Mouse (Mus musculus) heart, adult 2 months (tissue): ENCODE results near the gene Pten. TPM values are rescaled to one million over a fixed set of nuclear protein-coding genes. Genes with fewer than 3 reads are reported as not detected.
A peak's percentile ranks its signal among the peaks of the same experiment; 100 is the strongest.

Source experiments
- DNase-seq, 2 experiments: peaks; one replicate each; pipeline ENCODE4 v3.0.0; 2021
- H3K27ac ChIP-seq: fragments of 200-600 bp; 2 replicates; pipeline ENCODE4 v1.8.1; 2022
- H3K27me3 ChIP-seq: fragments of 200-500 bp; 2 replicates; pipeline ENCODE4 v1.6.1; 2012; ENCODE audit warnings: mild to moderate bottlenecking, low read length, inconsistent platforms, mixed read lengths; ENCODE audit not compliant: control insufficient read depth, insufficient read depth
- H3K36me3 ChIP-seq: fragments of 200-500 bp; 2 replicates; pipeline ENCODE4 v1.6.1; 2012; ENCODE audit warnings: low read length, inconsistent platforms; ENCODE audit not compliant: control insufficient read depth, insufficient read depth
- H3K4me1 ChIP-seq: fragments of 200-500 bp; 2 replicates; pipeline ENCODE4 v1.6.1; 2011; ENCODE audit warnings: low read length; ENCODE audit not compliant: control insufficient read depth, insufficient read depth
- H3K4me3 ChIP-seq: fragments of 200-600 bp; 2 replicates; pipeline ENCODE4 v1.8.1; 2022
- H3K79me2 ChIP-seq: fragments of 200-500 bp; replicated peaks from 2 replicates; pipeline ENCODE4 v1.6.1; 2012; ENCODE audit warnings: mild to moderate bottlenecking, inconsistent platforms, low read length, moderate library complexity, mixed read lengths; ENCODE audit not compliant: control insufficient read depth, insufficient read depth
- H3K9ac ChIP-seq: fragments of 200-500 bp; 2 replicates; pipeline ENCODE4 v1.6.1; 2012; ENCODE audit warnings: low read depth, mild to moderate bottlenecking, control low read depth, inconsistent platforms, low read length, mixed read lengths
- CTCF ChIP-seq: fragments of 200-600 bp; IDR thresholded peaks from 2 replicates; pipeline ENCODE4 v1.8.1; 2022; ENCODE audit warnings: antibody characterized with exemption, mild to moderate bottlenecking, moderate library complexity
- EP300 ChIP-seq: fragments of 200-500 bp; IDR thresholded peaks from 2 replicates; pipeline ENCODE4 v1.6.1; 2011; ENCODE audit warnings: low read depth, low read length, control low read depth; ENCODE audit not compliant: insufficient read depth
- POLR2A ChIP-seq: fragments of 200-500 bp; IDR thresholded peaks from 2 replicates; pipeline ENCODE4 v1.6.1; 2011; ENCODE audit warnings: mild to moderate bottlenecking, low read depth, low read length, control low read depth; ENCODE audit not compliant: insufficient read depth
- WGBS: fragments of 180-500 bp; shearing (Covaris S2); methylation state at CpG from one replicate; pipeline ENCODE4 v1.1.7; 2018; 5-methylcytosine and 5-hydroxymethylcytosine counted together
- intact Hi-C: fragments of 180-260 bp; cut with DNase I; formaldehyde crosslinking; loops from one replicate; pipeline ENCODE4 v1.15.1; 2025
- polyA plus RNA-seq: library from polyadenylated mRNA; depleted of rRNA; stranded (reverse); fragments of >200 nt; gene quantifications from 2 replicates; pipeline ENCODE4 v1.2.3, GENCODE M21; 2012
- total RNA-seq, 2 experiments: library from RNA; stranded (reverse); gene quantifications; 2 replicates each; pipeline ENCODE4 v1.2.3; 2021

The Pten gene
- total and polyA plus RNA-seq, 3 experiments = 9.6 to 67.9 (median 59.7) TPM

GRCm38 (mm10) chr19:32755792-32756635 lies 1.3 kb upstream of the Pten start:
- H3K27me3 ChIP-seq = no peaks in the 10 kb centered on the region
- H3K4me1 ChIP-seq = peaks cover 3% of the 10 kb centered on the region
- intact Hi-C loops = loop anchor here (2.0 to 5.0 kb wide), 6 partner anchors 41 to 471 kb away; partner anchors contain the start of gene Papss2
- peak overlapping the region; percentile 90 for H3K9ac ChIP-seq
- peaks cover 8% of the 10 kb centered on the region for H3K36me3 ChIP-seq
- peak overlapping the region; percentile 97 for H3K27ac ChIP-seq
- TF ChIP-seq CTCF (peak; percentile 53), POLR2A (peak; percentile 92), EP300 (peak; percentile 90)
- DNase-seq = peak; percentile 97
- under 1% methylated on average over 53 of the region's 53 CpGs for WGBS
- peak overlapping the region; percentile 95 for H3K4me3 ChIP-seq
- peaks cover 6% of the 10 kb centered on the region for H3K79me2 ChIP-seq

GRCm38 (mm10) chr19:32756636-32756899 lies 729 bp upstream of the Pten start:
- DNase-seq = no peak
- peak overlapping the region; percentile 97 for H3K27ac ChIP-seq
- peaks cover 7% of the 10 kb centered on the region for H3K4me1 ChIP-seq
- intact Hi-C loops = loop anchor here (2.0 to 5.0 kb wide), 4 partner anchors 148 to 326 kb away; partner anchors contain the start of gene Papss2
- TF ChIP-seq POLR2A (no peak), CTCF (no peak), EP300 (no peak)
- WGBS = under 1% methylated on average over 14 of the region's 14 CpGs
- peaks cover 6% of the 10 kb centered on the region for H3K79me2 ChIP-seq
- H3K27me3 ChIP-seq = no peaks in the 10 kb centered on the region
- H3K4me3 ChIP-seq = peak overlapping the region; percentile 95
- peak overlapping the region; percentile 89 for H3K9ac ChIP-seq
- H3K36me3 ChIP-seq = peaks cover 10% of the 10 kb centered on the region

GRCm38 (mm10) chr19:32757831-32758792 lies 815 bp downstream of the Pten start:
- peaks cover 17% of the 10 kb centered on the region for H3K36me3 ChIP-seq
- peak overlapping the region; percentile 96 for H3K4me3 ChIP-seq
- intact Hi-C loops = loop anchor here (2.0 to 5.0 kb wide), 4 partner anchors 147 to 324 kb away; partner anchors contain the start of gene Papss2
- H3K27me3 ChIP-seq = no peaks in the 10 kb centered on the region
- peak; percentile 78 to 80 for DNase-seq
- TF ChIP-seq EP300 (no peak), CTCF (no peak), POLR2A (no peak)
- peak overlapping the region; percentile 100 for H3K9ac ChIP-seq
- peaks cover 6% of the 10 kb centered on the region for H3K79me2 ChIP-seq
- under 1% methylated on average over 57 of the region's 69 CpGs for WGBS
- peaks cover 9% of the 10 kb centered on the region for H3K4me1 ChIP-seq
- peak overlapping the region; percentile 97 for H3K27ac ChIP-seq

- peak overlapping the region; percentile 96 for H3K4me3 ChIP-seq
- no peak for TF ChIP-seq EP300
- no peak for TF ChIP-seq CTCF
- TF ChIP-seq POLR2A = no peak
- H3K9ac ChIP-seq = peak overlapping the region; percentile 100
- H3K4me1 ChIP-seq = peaks cover 10% of the 10 kb centered on the region
- H3K27ac ChIP-seq = peak overlapping the region; percentile 97
- WGBS = under 1% methylated on average over 11 of the region's 11 CpGs
- DNase-seq = no peak
- H3K27me3 ChIP-seq = no peaks in the 10 kb centered on the region
- H3K36me3 ChIP-seq = peaks cover 22% of the 10 kb centered on the region
- intact Hi-C loops = loop anchor here (5.0 kb wide), 2 partner anchors 161 to 324 kb away; partner anchors contain the start of gene Papss2
- peaks cover 7% of the 10 kb centered on the region for H3K79me2 ChIP-seq
Observed at GRCm38 (mm10) chr19:32758793-32759161, 1.5 kb downstream of the Pten start.

- 3% methylated on average over 8 of the region's 8 CpGs for WGBS
- no peaks in the 10 kb centered on the region for H3K27me3 ChIP-seq
- H3K9ac ChIP-seq = peak overlapping the region; percentile 70
- no peak for DNase-seq
- H3K4me3 ChIP-seq = peak overlapping the region; percentile 96
- intact Hi-C loops = loop anchor here (5.0 to 10.0 kb wide), 4 partner anchors 55 to 323 kb away; partner anchors contain the start of gene Papss2
- TF ChIP-seq POLR2A (no peak), EP300 (no peak), CTCF (no peak)
- peak overlapping the region; percentile 97 for H3K27ac ChIP-seq
- H3K79me2 ChIP-seq = peaks cover 9% of the 10 kb centered on the region
- peaks cover 28% of the 10 kb centered on the region for H3K36me3 ChIP-seq
- H3K4me1 ChIP-seq = peaks cover 11% of the 10 kb centered on the region
Observed at GRCm38 (mm10) chr19:32759357-32760024, 2.2 kb downstream of the Pten start.
